Mouse (Mus musculus) liver, adult (tissue): ENCODE results near the gene Tyw1.

Source experiments
- GATA4 ChIP-seq: IDR thresholded peaks from 2 replicates; pipeline ENCODE4 v1.6.1; 2014; ENCODE audit warnings: mild to moderate bottlenecking, low read length; ENCODE audit not compliant: insufficient replicate concordance

The Tyw1 gene

GRCm38 (mm10) chr5:130328366-130328765 is 72.9 kb downstream of the Tyw1 start:
- TF ChIP-seq GATA4 = no peak

GRCm38 (mm10) chr5:130329889-130330288 is 74.5 kb downstream of the Tyw1 start:
- no peak for TF ChIP-seq GATA4

- no peak for TF ChIP-seq GATA4
These were observed 75.4 kb downstream of the Tyw1 start for GRCm38 (mm10) chr5:130330801-130331200.

- no peak for TF ChIP-seq GATA4
These were observed 75.8 kb downstream of the Tyw1 start for GRCm38 (mm10) chr5:130331206-130331605.

GRCm38 (mm10) chr5:130333566-130333965 is 78.1 kb downstream of the Tyw1 start:
- no peak for TF ChIP-seq GATA4

- TF ChIP-seq GATA4 = no peak
These were observed 78.6 kb downstream of the Tyw1 start for GRCm38 (mm10) chr5:130333971-130334370.

GRCm38 (mm10) chr5:130335462-130335861 is 80.0 kb downstream of the Tyw1 start:
- no peak for TF ChIP-seq GATA4

- no peak for TF ChIP-seq GATA4
These were observed 85.2 kb downstream of the Tyw1 start for GRCm38 (mm10) chr5:130340656-130341055.

GRCm38 (mm10) chr5:130344999-130345398 is 89.6 kb downstream of the Tyw1 start:
- no peak for TF ChIP-seq GATA4

GRCm38 (mm10) chr5:130345871-130346270 is 90.5 kb downstream of the Tyw1 start:
- no peak for TF ChIP-seq GATA4

GRCm38 (mm10) chr5:130355223-130355622 is 99.8 kb downstream of the Tyw1 start:
- TF ChIP-seq GATA4 = no peak

GRCm38 (mm10) chr5:130363111-130363510 is 107.7 kb downstream of the Tyw1 start:
- TF ChIP-seq GATA4 = no peak

- TF ChIP-seq GATA4 = no peak
These were observed 108.4 kb downstream of the Tyw1 start for GRCm38 (mm10) chr5:130363773-130364172.

GRCm38 (mm10) chr5:130368236-130368635 is 112.8 kb downstream of the Tyw1 start:
- TF ChIP-seq GATA4 = no peak

GRCm38 (mm10) chr5:130369237-130369636 is 113.8 kb downstream of the Tyw1 start, which contains the start of gene Caln1:
Caln1 (plus strand) TSS chr5:130369455.
- no peak for TF ChIP-seq GATA4

- no peak for TF ChIP-seq GATA4
These were observed 120.0 kb downstream of the Tyw1 start for GRCm38 (mm10) chr5:130375411-130375810.

- no peak for TF ChIP-seq GATA4
These were observed 128.9 kb downstream of the Tyw1 start, which contains the start of gene A330070K13Rik for GRCm38 (mm10) chr5:130384222-130384912. A330070K13Rik (minus strand) TSS chr5:130384631.
